Mouse (Mus musculus) intestine, embryonic 14.5 days (tissue): ENCODE data around the gene Rptor. TPM values are rescaled to one million over a fixed set of nuclear protein-coding genes. Genes with fewer than 3 reads are reported as not detected.

Source experiments
- ATAC-seq: fragments of 200-750 bp; cut with Nextera tagmentation; replicated peaks from 2 replicates; pipeline ENCODE4 v1.8.0; 2017; ENCODE audit warnings: low read depth, moderate number of reproducible peaks, moderate TSS enrichment, moderate library complexity; ENCODE audit not compliant: low FRiP score, low TSS enrichment
- DNase-seq: peaks from one replicate; pipeline ENCODE4 v3.0.0-alpha.2; 2018; ENCODE audit warnings: low spot score
- H3K27ac ChIP-seq: fragments of 300-500 bp; sonication (generic); 2 replicates; pipeline ENCODE4 v1.5.1; 2014; ENCODE audit warnings: low read depth, mild to moderate bottlenecking, control low read depth
- H3K27me3 ChIP-seq: fragments of 300-500 bp; sonication (generic); replicated peaks from 2 replicates; pipeline ENCODE4 v1.6.1; 2014; ENCODE audit warnings: low read length, control low read depth; ENCODE audit not compliant: control insufficient read depth, insufficient read depth
- H3K36me3 ChIP-seq: fragments of 300-500 bp; sonication (generic); 2 replicates; pipeline ENCODE4 v1.6.1; 2014; ENCODE audit warnings: low read length, control low read depth; ENCODE audit not compliant: control insufficient read depth, insufficient read depth
- H3K4me1 ChIP-seq: fragments of 300-500 bp; sonication (generic); replicated peaks from 2 replicates; pipeline ENCODE4 v1.6.1; 2014; ENCODE audit warnings: low read length, control low read depth, mixed read lengths; ENCODE audit not compliant: control insufficient read depth, insufficient read depth
- H3K4me2 ChIP-seq: fragments of 300-500 bp; sonication (generic); 2 replicates; pipeline ENCODE4 v1.6.1; 2014; ENCODE audit warnings: low read length
- H3K4me3 ChIP-seq: fragments of 300-500 bp; sonication (generic); 2 replicates; pipeline ENCODE4 v1.5.1; 2014; ENCODE audit warnings: low read depth, low read length, control low read depth, mixed read lengths
- H3K9ac ChIP-seq: fragments of 300-500 bp; sonication (generic); 2 replicates; pipeline ENCODE4 v1.6.1; 2014; ENCODE audit warnings: mild to moderate bottlenecking, low read length
- H3K9me3 ChIP-seq: fragments of 300-500 bp; sonication (generic); 2 replicates; pipeline ENCODE4 v1.6.1; 2016; ENCODE audit warnings: low read length, control low read depth; ENCODE audit not compliant: control insufficient read depth
- WGBS: fragments of 180-500 bp; shearing (Covaris S2); extraction: QIAGEN DNeasy Blood & Tissue Kit; methylation state at CpG from one replicate; pipeline ENCODE4 v1.1.7; 2014; 5-methylcytosine and 5-hydroxymethylcytosine counted together
- polyA plus RNA-seq: library from polyadenylated mRNA; unstranded; fragments of >200 nt; fragmentation: Nextera tagmentation; extraction: Ambion mirVana; gene quantifications from 2 replicates; pipeline ENCODE4 v1.2.1, GENCODE M21; 2014

The Rptor gene
- polyA plus RNA-seq, 1 experiment from 2014 or later, result 12.9 TPM

- DNase-seq (no peak), ATAC-seq (no peak)
- no peak overlapping the region for H3K4me2 ChIP-seq
- H3K27ac ChIP-seq, result no peak overlapping the region
- H3K9ac ChIP-seq, result no peak overlapping the region
- no peak overlapping the region for H3K4me3 ChIP-seq
- no peaks in the 10 kb centered on the region for H3K4me1 ChIP-seq
- WGBS, result 75% methylated on average over 16 of the region's 16 CpGs
- peaks cover 10% of the 10 kb centered on the region for H3K36me3 ChIP-seq
- no peaks in the 10 kb centered on the region for H3K9me3 ChIP-seq
- no peaks in the 10 kb centered on the region for H3K27me3 ChIP-seq
Observed at GRCm38 (mm10) chr11:119833877-119834804, 231.4 kb downstream of the Rptor start.

- DNase-seq (no peak), ATAC-seq (peak; percentile 58; the same call in 1 of the 2 replicates)
- Histone ChIP-seq H3K9ac (no peak overlapping the region), H3K4me3 (no peak overlapping the region), H3K9me3 (no peaks in the 10 kb centered on the region), H3K36me3 (peaks cover 7% of the 10 kb centered on the region), H3K27ac (no peak overlapping the region), H3K27me3 (no peaks in the 10 kb centered on the region), H3K4me1 (no peaks in the 10 kb centered on the region), H3K4me2 (no peak overlapping the region)
- 58% methylated on average over 3 of the region's 3 CpGs for WGBS
Observed at GRCm38 (mm10) chr11:119836326-119836725, 233.6 kb downstream of the Rptor start.

- no peak for ATAC-seq
- Histone ChIP-seq H3K9ac (no peak overlapping the region), H3K4me2 (no peak overlapping the region), H3K4me3 (no peak overlapping the region), H3K27me3 (no peaks in the 10 kb centered on the region), H3K36me3 (0 out of 2 replicates have a peak, but pooled peaks cover 5% of the 10 kb centered on the region), H3K27ac (no peak overlapping the region), H3K9me3 (no peaks in the 10 kb centered on the region), H3K4me1 (no peaks in the 10 kb centered on the region)
- DNase-seq, result no peak
- 89% methylated on average over 1 of the region's 1 CpGs for WGBS
Observed at GRCm38 (mm10) chr11:119837786-119838185, 235.1 kb downstream of the Rptor start.

GRCm38 (mm10) chr11:119839411-119840342 lies 237.0 kb downstream of the Rptor start:
- DNase-seq (no peak), ATAC-seq (no peak; the same call in 1 of the 2 replicates)
- Histone ChIP-seq H3K9me3 (no peaks in the 10 kb centered on the region), H3K27ac (no peak overlapping the region), H3K9ac (no peak overlapping the region), H3K4me2 (no peak overlapping the region), H3K4me3 (no peak overlapping the region), H3K4me1 (no peaks in the 10 kb centered on the region), H3K36me3 (peaks cover 19% of the 10 kb centered on the region), H3K27me3 (no peaks in the 10 kb centered on the region)
- WGBS, result 85% methylated on average over 10 of the region's 10 CpGs

GRCm38 (mm10) chr11:119846608-119847007 lies 243.9 kb downstream of the Rptor start:
- ATAC-seq (no peak), DNase-seq (no peak)
- no peak overlapping the region for H3K4me2 ChIP-seq
- 85% methylated on average over 6 of the region's 6 CpGs for WGBS
- peaks cover 45% of the 10 kb centered on the region for H3K36me3 ChIP-seq
- no peaks in the 10 kb centered on the region for H3K9me3 ChIP-seq
- H3K4me3 ChIP-seq, result no peak overlapping the region
- no peak overlapping the region for H3K27ac ChIP-seq
- H3K9ac ChIP-seq, result no peak overlapping the region
- no peaks in the 10 kb centered on the region for H3K4me1 ChIP-seq
- no peaks in the 10 kb centered on the region for H3K27me3 ChIP-seq

- H3K9ac ChIP-seq, result no peak overlapping the region
- H3K4me3 ChIP-seq, result no peak overlapping the region
- 83% methylated on average over 3 of the region's 3 CpGs for WGBS
- no peak for DNase-seq
- no peak for ATAC-seq
- H3K27ac ChIP-seq, result no peak overlapping the region
- no peak overlapping the region for H3K4me2 ChIP-seq
- no peaks in the 10 kb centered on the region for H3K9me3 ChIP-seq
- no peaks in the 10 kb centered on the region for H3K4me1 ChIP-seq
- H3K36me3 ChIP-seq, result peaks cover 50% of the 10 kb centered on the region
- H3K27me3 ChIP-seq, result no peaks in the 10 kb centered on the region
Observed at GRCm38 (mm10) chr11:119847076-119847475, 244.4 kb downstream of the Rptor start.

- H3K27me3 ChIP-seq, result no peaks in the 10 kb centered on the region
- DNase-seq, result no peak
- H3K4me1 ChIP-seq, result no peaks in the 10 kb centered on the region
- H3K36me3 ChIP-seq, result peaks cover 55% of the 10 kb centered on the region
- no peak overlapping the region for H3K4me2 ChIP-seq
- H3K27ac ChIP-seq, result no peak overlapping the region
- H3K9me3 ChIP-seq, result no peaks in the 10 kb centered on the region
- H3K4me3 ChIP-seq, result no peak overlapping the region
- H3K9ac ChIP-seq, result no peak overlapping the region
- 89% methylated on average over 3 of the region's 3 CpGs for WGBS
- no peak for ATAC-seq
Observed at GRCm38 (mm10) chr11:119847569-119847968, 244.9 kb downstream of the Rptor start.

GRCm38 (mm10) chr11:119848189-119848588 lies 245.5 kb downstream of the Rptor start:
- Histone ChIP-seq H3K9me3 (no peaks in the 10 kb centered on the region), H3K27ac (no peak overlapping the region), H3K4me3 (no peak overlapping the region), H3K4me2 (no peak overlapping the region), H3K27me3 (no peaks in the 10 kb centered on the region), H3K4me1 (no peaks in the 10 kb centered on the region), H3K36me3 (peaks cover 61% of the 10 kb centered on the region), H3K9ac (no peak overlapping the region)
- WGBS, result 84% methylated on average over 5 of the region's 5 CpGs
- no peak for ATAC-seq
- no peak for DNase-seq
